Mouse (Mus musculus) midbrain, embryonic 11.5 days (tissue): ENCODE data around the gene Sde2. TPM values are rescaled to one million over a fixed set of nuclear protein-coding genes. Genes with fewer than 3 reads are reported as not detected.
A peak's percentile ranks its signal among the peaks of the same experiment; 100 is the strongest.

Experiments
- ATAC-seq: fragments of 200-750 bp; cut with Nextera tagmentation; 2 replicates; pipeline ENCODE4 v1.8.0; 2017; ENCODE audit warnings: moderate TSS enrichment, moderate library complexity; ENCODE audit not compliant: low FRiP score
- DNase-seq: peaks from one replicate; pipeline ENCODE4 v3.0.0; 2015; ENCODE audit warnings: low spot score; ENCODE audit errors: missing footprints
- H3K27ac ChIP-seq: fragments of 300-500 bp; sonication (generic); 2 replicates; pipeline ENCODE4 v1.5.1; 2014; ENCODE audit warnings: low read depth, low read length
- H3K27me3 ChIP-seq: fragments of 300-500 bp; sonication (generic); 2 replicates; pipeline ENCODE4 v1.6.1; 2014; ENCODE audit warnings: mild to moderate bottlenecking, low read length, moderate library complexity, mixed read lengths; ENCODE audit not compliant: control insufficient read depth, insufficient read depth
- H3K36me3 ChIP-seq: fragments of 300-500 bp; sonication (generic); 2 replicates; pipeline ENCODE4 v1.6.1; 2014; ENCODE audit warnings: mild to moderate bottlenecking, low read length, moderate library complexity, mixed read lengths; ENCODE audit not compliant: control insufficient read depth, insufficient read depth
- H3K4me1 ChIP-seq: fragments of 300-500 bp; sonication (generic); 2 replicates; pipeline ENCODE4 v1.6.1; 2014; ENCODE audit warnings: low read length; ENCODE audit not compliant: control insufficient read depth, insufficient read depth
- H3K4me2 ChIP-seq: fragments of 300-500 bp; sonication (generic); 2 replicates; pipeline ENCODE4 v1.6.1; 2014; ENCODE audit warnings: mild to moderate bottlenecking, moderate library complexity
- H3K4me3 ChIP-seq: fragments of 300-500 bp; sonication (generic); 2 replicates; pipeline ENCODE4 v1.5.1; 2014; ENCODE audit warnings: low read depth, low read length
- H3K9ac ChIP-seq: fragments of 300-500 bp; sonication (generic); 2 replicates; pipeline ENCODE4 v1.6.1; 2014; ENCODE audit warnings: low read length
- H3K9me3 ChIP-seq: fragments of 300-500 bp; sonication (generic); 2 replicates; pipeline ENCODE4 v1.6.1; 2016; ENCODE audit warnings: low read length; ENCODE audit not compliant: control insufficient read depth
- WGBS: fragments of 180-500 bp; shearing (Covaris S2); extraction: QIAGEN DNeasy Blood & Tissue Kit; methylation state at CpG from one replicate; pipeline ENCODE4 v1.1.7; 2014; 5-methylcytosine and 5-hydroxymethylcytosine counted together
- polyA plus RNA-seq: library from polyadenylated mRNA; unstranded; fragments of >200 nt; fragmentation: Nextera tagmentation; extraction: Ambion mirVana; gene quantifications from 2 replicates; pipeline ENCODE4 v1.2.1, GENCODE M21; 2014

The Sde2 gene
- polyA plus RNA-seq, 1 experiment from 2014 or later, result 34.1 TPM

DNA sequence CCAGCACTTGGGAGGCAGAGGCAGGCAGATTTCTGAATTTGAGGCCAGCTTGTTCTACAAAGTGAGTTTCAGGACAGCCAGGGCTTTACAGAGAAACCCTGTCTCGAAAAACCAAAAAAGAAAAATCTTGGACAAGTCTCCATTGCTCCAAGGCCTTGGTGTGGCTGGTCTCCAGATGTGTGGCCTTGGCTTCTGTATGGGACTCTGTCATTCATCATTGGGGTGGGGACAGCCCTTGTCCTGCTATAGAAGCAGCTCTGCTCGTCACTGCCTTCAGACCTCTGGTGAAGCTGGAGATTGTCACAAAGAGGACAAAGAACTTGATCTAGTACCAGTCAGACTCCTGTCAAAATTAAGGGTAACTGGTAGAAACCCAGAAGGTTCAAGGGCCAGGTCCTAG, 23.7 kb downstream of the Sde2 start:
- Histone ChIP-seq H3K4me1 (no peaks in the 10 kb centered on the region), H3K27ac (no peak overlapping the region), H3K9ac (no peak overlapping the region; the same call in 1 of the 2 replicates), H3K4me2 (no peak overlapping the region), H3K9me3 (no peaks in the 10 kb centered on the region), H3K27me3 (no peaks in the 10 kb centered on the region), H3K36me3 (no peaks in the 10 kb centered on the region), H3K4me3 (no peak overlapping the region)
- ATAC-seq, result no peak
- WGBS, result 80% methylated on average over 2 of the region's 2 CpGs
- DNase-seq, result no peak

DNA sequence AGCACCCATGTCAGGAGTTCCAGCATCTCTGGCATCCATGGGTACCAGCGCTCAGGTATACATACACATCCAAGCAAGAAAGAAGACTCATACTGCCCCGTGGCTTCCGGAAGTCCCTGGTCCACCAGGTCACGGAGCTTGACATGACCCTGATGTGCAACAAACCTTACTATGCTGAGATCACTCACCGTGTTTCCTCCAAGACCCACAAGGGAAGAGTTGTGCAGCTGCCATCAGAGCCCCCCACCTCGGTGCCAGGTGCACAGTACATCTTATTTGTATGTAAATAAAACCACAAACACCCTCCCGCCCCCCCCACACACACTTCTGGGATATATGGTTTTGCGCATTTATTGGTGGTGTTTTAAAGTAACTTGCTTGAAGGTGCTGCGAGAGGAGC, 24.2 kb downstream of the Sde2 start:
- H3K9ac ChIP-seq, result no peak overlapping the region
- no peak for ATAC-seq
- WGBS, result 94% methylated on average over 9 of the region's 9 CpGs

DNA sequence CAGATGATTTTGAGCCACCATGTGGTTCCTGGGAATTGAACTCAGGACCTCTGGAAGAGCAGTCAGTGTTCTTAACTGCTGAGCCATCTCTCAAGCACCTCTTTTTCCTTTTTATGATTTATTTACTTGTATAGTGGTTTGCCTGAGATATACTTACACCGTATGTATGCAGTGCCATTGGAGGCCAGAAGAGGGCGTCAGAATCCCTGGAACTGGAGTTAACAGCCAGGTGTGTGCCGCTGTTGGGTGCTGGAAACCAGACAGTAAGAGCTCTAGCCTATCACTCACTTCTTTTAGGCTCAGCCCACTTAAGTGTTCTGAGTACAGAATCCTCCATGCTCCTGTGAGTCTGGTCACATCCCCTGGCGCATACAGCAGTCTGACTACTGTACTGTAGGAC, 26.5 kb downstream of the Sde2 start:
- no peaks in the 10 kb centered on the region for H3K9me3 ChIP-seq
- no peak overlapping the region for H3K4me2 ChIP-seq
- ATAC-seq (no peak), DNase-seq (no peak)
- H3K4me3 ChIP-seq, result no peak overlapping the region
- no peak overlapping the region for H3K9ac ChIP-seq
- H3K27ac ChIP-seq, result no peak overlapping the region
- WGBS, result 63% methylated on average over 4 of the region's 4 CpGs
- H3K27me3 ChIP-seq, result no peaks in the 10 kb centered on the region
- H3K36me3 ChIP-seq, result no peaks in the 10 kb centered on the region
- H3K4me1 ChIP-seq, result no peaks in the 10 kb centered on the region

More for the DNA sequence above, 24.2 kb downstream of the Sde2 start:
- H3K27me3 ChIP-seq, result no peaks in the 10 kb centered on the region
- H3K36me3 ChIP-seq, result no peaks in the 10 kb centered on the region
- no peak overlapping the region for H3K27ac ChIP-seq
- no peaks in the 10 kb centered on the region for H3K9me3 ChIP-seq
- H3K4me3 ChIP-seq, result no peak overlapping the region
- no peaks in the 10 kb centered on the region for H3K4me1 ChIP-seq
- DNase-seq, result no peak
- no peak overlapping the region for H3K4me2 ChIP-seq

DNA sequence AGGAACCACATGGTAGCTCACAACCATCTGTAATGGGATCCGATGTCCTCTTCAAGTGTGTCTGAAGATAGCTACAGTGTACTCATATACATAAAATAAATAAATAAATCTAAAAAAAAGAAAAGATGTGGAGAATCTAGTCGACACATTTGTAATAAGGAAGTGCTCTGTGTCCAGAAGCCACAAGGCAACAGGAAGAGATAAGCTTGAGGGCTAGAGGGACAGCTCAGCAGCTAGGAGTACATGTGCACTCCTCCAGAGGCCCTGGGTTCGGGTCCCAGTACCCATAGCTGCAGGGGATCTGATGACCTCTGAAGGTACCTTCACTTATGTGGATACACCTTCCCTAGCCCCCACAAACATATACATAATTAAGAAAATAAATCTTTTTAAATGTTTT, 30.8 kb downstream of the Sde2 start:
- H3K36me3 ChIP-seq, result no peaks in the 10 kb centered on the region
- no peaks in the 10 kb centered on the region for H3K4me1 ChIP-seq
- no peak overlapping the region for H3K9ac ChIP-seq
- DNase-seq, result no peak
- H3K9me3 ChIP-seq, result no peaks in the 10 kb centered on the region
- no peak for ATAC-seq
- no peak overlapping the region for H3K4me3 ChIP-seq
- no peak overlapping the region for H3K27ac ChIP-seq
- H3K27me3 ChIP-seq, result no peaks in the 10 kb centered on the region
- 79% methylated on average over 3 of the region's 3 CpGs for WGBS
- no peak overlapping the region for H3K4me2 ChIP-seq

DNA sequence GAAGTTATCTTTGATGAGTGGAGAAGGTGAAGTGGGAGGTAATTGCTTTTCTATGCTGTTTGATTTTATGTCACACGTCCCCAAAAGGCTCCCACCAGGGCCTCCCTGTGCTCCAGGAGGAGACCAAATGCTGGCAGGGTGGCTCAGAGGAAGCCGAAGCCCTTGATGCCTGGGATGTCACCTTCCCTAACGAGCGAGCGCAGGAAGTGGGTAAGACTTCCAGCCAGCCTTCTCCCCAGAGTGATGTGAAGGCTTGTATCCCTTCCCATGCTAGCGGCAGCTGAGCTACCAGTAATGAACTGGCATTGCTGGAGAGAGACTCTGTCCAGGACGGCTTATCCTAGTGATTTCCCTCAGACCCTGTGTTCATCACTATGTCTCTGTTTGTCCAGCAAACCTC, 32.8 kb downstream of the Sde2 start:
- Histone ChIP-seq H3K4me3 (no peak overlapping the region), H3K36me3 (no peaks in the 10 kb centered on the region), H3K9ac (no peak overlapping the region), H3K4me1 (peaks cover 5% of the 10 kb centered on the region), H3K27ac (no peak overlapping the region), H3K4me2 (no peak overlapping the region), H3K27me3 (no peaks in the 10 kb centered on the region), H3K9me3 (no peaks in the 10 kb centered on the region)
- ATAC-seq, result no peak
- 46% methylated on average over 7 of the region's 7 CpGs for WGBS
- DNase-seq, result no peak

DNA sequence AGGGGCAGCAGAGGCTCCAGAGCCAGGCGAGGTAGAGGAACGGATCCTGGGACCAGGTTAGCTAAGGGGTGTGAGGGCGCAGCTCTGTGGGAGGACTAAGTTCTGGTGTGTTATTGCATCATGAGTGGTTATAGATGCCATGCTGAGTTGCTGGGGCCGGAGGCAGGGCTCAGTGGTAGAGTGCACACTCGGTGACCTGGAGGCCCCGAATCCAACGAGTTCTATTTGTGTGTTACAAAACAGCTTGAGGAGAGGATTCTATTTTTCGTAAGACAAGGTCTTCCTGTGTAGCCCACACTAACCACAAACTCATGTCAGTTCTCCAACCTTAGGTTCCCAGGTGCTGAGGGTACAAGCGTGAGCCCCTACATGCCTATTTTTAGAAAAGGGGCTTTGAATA, 33.6 kb downstream of the Sde2 start:
- H3K27me3 ChIP-seq, result no peaks in the 10 kb centered on the region
- ATAC-seq (no peak), DNase-seq (no peak)
- H3K4me3 ChIP-seq, result no peak overlapping the region
- no peak overlapping the region for H3K4me2 ChIP-seq
- H3K9me3 ChIP-seq, result no peaks in the 10 kb centered on the region
- no peak overlapping the region for H3K27ac ChIP-seq
- peaks cover 8% of the 10 kb centered on the region for H3K4me1 ChIP-seq
- 85% methylated on average over 9 of the region's 9 CpGs for WGBS
- no peaks in the 10 kb centered on the region for H3K36me3 ChIP-seq
- H3K9ac ChIP-seq, result no peak overlapping the region

DNA sequence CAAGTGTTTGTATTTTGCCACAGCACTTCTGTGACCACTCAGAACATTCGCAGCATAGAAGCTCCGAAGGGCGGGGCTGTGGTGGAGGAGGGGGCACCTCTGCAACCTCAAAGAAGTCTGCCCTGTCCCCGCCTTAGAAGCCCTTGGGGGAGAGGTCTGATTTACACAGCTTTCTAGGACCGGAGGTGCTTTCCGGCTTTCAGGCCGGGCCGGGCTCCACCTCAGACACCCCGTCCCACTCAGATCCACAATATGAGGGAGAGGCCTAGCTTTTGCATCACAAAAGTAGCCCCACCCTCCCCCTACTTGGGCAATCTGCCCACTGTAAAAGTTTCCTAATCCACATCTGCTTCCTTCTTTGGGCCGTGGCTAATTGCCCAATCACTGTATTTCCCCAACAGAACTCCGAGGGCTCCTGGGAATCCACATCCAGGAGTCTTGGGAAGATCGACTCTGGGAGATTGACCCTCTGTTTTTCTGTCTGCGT, 37.7 kb downstream of the Sde2 start:
- Histone ChIP-seq H3K27me3 (peaks cover 8% of the 10 kb centered on the region), H3K9me3 (no peaks in the 10 kb centered on the region), H3K4me1 (peaks cover 8% of the 10 kb centered on the region), H3K4me2 (no peak overlapping the region), H3K27ac (no peak overlapping the region), H3K9ac (0 out of 2 replicates have a peak overlapping the region, but pooled peaks have one; percentile 12), H3K4me3 (no peak overlapping the region), H3K36me3 (no peaks in the 10 kb centered on the region)
- WGBS, result 12% methylated on average over 13 of the region's 13 CpGs
- DNase-seq (no peak), ATAC-seq (peak; percentile 60)

DNA sequence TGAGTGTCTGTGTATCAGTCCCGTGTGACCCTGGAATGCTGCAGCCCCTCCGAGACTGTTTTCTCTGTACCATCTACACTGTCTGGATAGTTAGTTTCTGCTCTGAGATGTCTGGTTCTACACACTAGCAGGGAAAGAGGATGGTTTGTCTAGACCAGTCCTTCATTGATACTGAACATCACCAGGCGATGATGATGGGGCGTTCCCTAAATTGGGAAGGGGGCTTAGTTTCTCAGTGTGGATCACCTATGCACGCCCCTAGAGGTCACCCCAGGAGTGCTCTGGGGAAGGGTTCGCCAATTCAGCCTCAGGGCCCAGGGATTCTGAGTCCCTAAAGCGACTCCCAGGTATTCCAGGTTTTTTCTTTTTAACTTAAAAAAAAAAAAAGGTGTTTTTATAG, 38.2 kb downstream of the Sde2 start:
- Histone ChIP-seq H3K9ac (no peak overlapping the region), H3K36me3 (no peaks in the 10 kb centered on the region), H3K4me2 (no peak overlapping the region), H3K27ac (no peak overlapping the region), H3K27me3 (peaks cover 13% of the 10 kb centered on the region), H3K9me3 (no peaks in the 10 kb centered on the region), H3K4me1 (peaks cover 8% of the 10 kb centered on the region), H3K4me3 (no peak overlapping the region)
- no peak for DNase-seq
- no peak for ATAC-seq
- WGBS, result 28% methylated on average over 7 of the region's 7 CpGs

DNA sequence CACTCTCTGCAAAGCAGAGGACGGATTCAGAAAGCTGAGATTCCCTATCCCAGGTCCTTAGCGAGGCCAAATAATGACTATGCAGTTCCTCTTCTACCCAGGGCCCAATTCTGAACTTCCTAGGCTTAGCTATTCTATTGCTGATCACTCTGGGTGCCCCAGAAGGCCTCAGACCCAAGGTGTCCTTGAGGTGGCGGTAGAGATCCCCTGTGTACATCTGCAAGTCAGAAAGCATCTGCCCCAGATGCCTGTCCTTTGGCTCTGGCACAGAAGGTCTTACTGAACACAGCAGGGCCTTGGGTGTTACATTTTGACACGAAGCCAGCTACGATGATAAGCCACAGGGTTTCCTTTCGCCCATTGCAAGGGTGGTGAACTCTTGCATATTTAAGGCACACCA, 38.9 kb downstream of the Sde2 start:
- Histone ChIP-seq H3K4me3 (no peak overlapping the region), H3K4me2 (no peak overlapping the region), H3K27me3 (peaks cover 20% of the 10 kb centered on the region), H3K36me3 (no peaks in the 10 kb centered on the region), H3K4me1 (peaks cover 8% of the 10 kb centered on the region), H3K9ac (no peak overlapping the region), H3K9me3 (no peaks in the 10 kb centered on the region), H3K27ac (no peak overlapping the region)
- ATAC-seq (no peak), DNase-seq (no peak)
- WGBS, result 37% methylated on average over 6 of the region's 6 CpGs

DNA sequence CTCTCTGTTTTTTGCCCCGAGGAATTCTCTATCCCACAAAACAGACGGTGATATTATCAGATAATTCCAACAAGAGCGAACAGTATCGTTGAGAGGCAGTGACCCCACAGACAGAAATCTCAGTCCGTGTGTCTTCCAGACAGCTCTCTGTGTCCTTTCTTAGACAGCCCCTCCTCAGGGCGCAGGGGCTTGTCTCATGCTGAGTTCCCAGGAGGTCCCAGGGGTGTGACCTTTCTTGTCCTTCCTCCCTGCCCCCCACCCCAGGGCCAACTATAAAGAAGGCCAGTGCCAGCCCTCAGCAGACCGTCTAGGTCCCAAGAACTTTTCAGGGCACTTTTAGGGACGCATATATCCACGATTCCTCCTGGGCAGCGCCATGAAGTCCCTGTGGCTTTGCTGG, 41.9 kb downstream of the Sde2 start, which contains the start of gene Lefty2:
TSS of gene Lefty2 (plus strand) at position 301 of the 400 bp plus-strand sequence.
- Histone ChIP-seq H3K9me3 (no peaks in the 10 kb centered on the region), H3K36me3 (no peaks in the 10 kb centered on the region), H3K27ac (no peak within 1 kb of the TSS), H3K4me1 (peaks cover 8% of the 10 kb centered on the region), H3K4me3 (no peak within 1 kb of the TSS), H3K4me2 (no peak within 1 kb of the TSS), H3K9ac (no peak within 1 kb of the TSS), H3K27me3 (peaks cover 24% of the 10 kb centered on the region)
- no peak for DNase-seq
- 62% methylated on average over 10 of the region's 10 CpGs for WGBS
- ATAC-seq, result no peak
